Mouse (Mus musculus) lung, embryonic 15.5 days (tissue): ENCODE results near the gene Gm8947. TPM values are rescaled to one million over a fixed set of nuclear protein-coding genes. Genes with fewer than 3 reads are reported as not detected.
"Not testable (repeated sequence)": the region's sequence is repeated elsewhere in the genome, so short reads cannot be mapped to it uniquely, and the experiment has no call there.

Experiments used
- ATAC-seq: fragments of 200-750 bp; cut with Nextera tagmentation; 2 replicates; pipeline ENCODE4 v1.8.0; 2017; ENCODE audit warnings: moderate number of reproducible peaks, borderline replicate concordance; ENCODE audit not compliant: low FRiP score, low TSS enrichment; ENCODE audit errors: extremely low read depth
- H3K27ac ChIP-seq: fragments of 300-500 bp; sonication (generic); 2 replicates; pipeline ENCODE4 v1.5.1; 2015; ENCODE audit warnings: moderate library complexity, mild to moderate bottlenecking, inconsistent platforms
- H3K27me3 ChIP-seq: fragments of 300-500 bp; sonication (generic); 2 replicates; pipeline ENCODE4 v1.6.1; 2015; ENCODE audit warnings: inconsistent platforms
- H3K36me3 ChIP-seq: fragments of 300-500 bp; sonication (generic); 2 replicates; pipeline ENCODE4 v1.6.1; 2015; ENCODE audit warnings: inconsistent platforms
- H3K4me1 ChIP-seq: fragments of 300-500 bp; sonication (generic); 2 replicates; pipeline ENCODE4 v1.6.1; 2015; ENCODE audit warnings: inconsistent platforms
- H3K4me2 ChIP-seq: fragments of 300-500 bp; sonication (generic); 2 replicates; pipeline ENCODE4 v1.6.1; 2015; ENCODE audit warnings: inconsistent platforms, mild to moderate bottlenecking, moderate library complexity
- H3K4me3 ChIP-seq: fragments of 300-500 bp; sonication (generic); 2 replicates; pipeline ENCODE4 v1.5.1; 2015; ENCODE audit warnings: mild to moderate bottlenecking, inconsistent platforms
- H3K9ac ChIP-seq: fragments of 300-500 bp; sonication (generic); 2 replicates; pipeline ENCODE4 v1.6.1; 2015; ENCODE audit warnings: inconsistent platforms
- H3K9me3 ChIP-seq: fragments of 300-500 bp; sonication (generic); 2 replicates; pipeline ENCODE4 v1.6.1; 2016; ENCODE audit warnings: inconsistent platforms
- WGBS: fragments of 180-500 bp; shearing (Covaris S2); methylation state at CpG from one replicate; pipeline ENCODE4 v1.1.7; 2015; 5-methylcytosine and 5-hydroxymethylcytosine counted together
- polyA plus RNA-seq: library from polyadenylated mRNA; unstranded; fragments of >200 nt; fragmentation: Nextera tagmentation; extraction: Ambion mirVana; gene quantifications from 2 replicates; pipeline ENCODE4 v1.2.1, GENCODE M21; 2015

Gene Gm8947
- 0.09 TPM in 1 of 2 replicates, not detected in the other for polyA plus RNA-seq

DNA sequence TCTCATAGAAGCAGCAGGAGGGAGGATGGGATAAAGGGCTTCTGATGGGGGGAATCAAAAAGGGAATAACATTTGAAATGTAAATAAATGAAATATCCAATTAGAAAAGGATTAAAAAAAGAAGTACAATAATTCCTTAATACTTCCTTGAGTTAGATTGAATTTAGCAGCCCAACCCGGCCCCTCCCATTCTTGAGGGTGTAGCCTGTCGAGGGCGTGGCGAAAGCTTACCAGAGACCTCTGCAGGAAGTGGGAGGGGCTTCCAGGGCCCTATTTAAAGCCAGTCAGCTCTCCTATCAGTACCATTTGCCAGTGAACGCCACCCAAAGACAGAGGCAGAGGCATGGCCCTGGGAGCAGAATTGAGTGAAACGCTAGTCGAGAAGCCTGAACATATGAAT lies at the start of gene Gm8947:
Gm8947 (plus strand) TSS at position 302 of the 400 bp plus-strand sequence.
- H3K4me3 ChIP-seq, H3K4me1 ChIP-seq, H3K9ac ChIP-seq, ATAC-seq, H3K36me3 ChIP-seq, H3K9me3 ChIP-seq, H3K4me2 ChIP-seq, H3K27ac ChIP-seq, H3K27me3 ChIP-seq: not testable (repeated sequence)
- WGBS, result 80% methylated on average over 1 of the region's 7 CpGs

DNA sequence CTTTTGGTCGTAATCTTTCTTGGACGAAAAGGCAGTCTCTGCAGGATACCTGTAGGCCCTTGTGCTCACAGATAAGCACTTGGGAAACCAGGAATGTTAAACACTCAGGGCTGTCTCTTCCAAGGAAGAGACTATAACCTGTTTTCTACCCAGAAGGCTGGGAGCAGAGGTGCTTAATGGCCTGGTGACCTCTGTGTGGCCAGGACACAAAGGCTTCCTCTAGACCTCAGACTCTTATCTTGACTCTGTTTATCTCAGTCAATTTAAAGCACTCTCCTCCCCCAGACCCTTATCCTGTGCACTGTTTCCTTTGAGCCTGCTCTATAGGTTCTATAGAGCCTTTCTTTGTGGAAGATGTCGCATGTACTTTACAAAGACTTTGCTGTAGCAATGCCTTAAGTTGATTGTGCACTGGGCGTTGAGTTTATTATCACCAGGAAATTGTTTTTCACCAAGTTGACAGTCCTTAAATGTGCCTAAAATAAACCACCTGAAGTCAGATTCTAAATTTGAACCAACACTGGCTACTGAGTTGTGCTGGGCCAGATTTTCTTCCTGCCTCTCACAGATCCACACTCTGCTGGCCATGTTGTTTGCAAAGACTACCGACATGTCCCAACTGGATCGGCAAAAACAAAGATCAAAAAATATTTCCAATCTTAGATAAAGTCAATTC lies 47.6 kb upstream of the Gm8947 start:
- no peaks in the 10 kb centered on the region for H3K9me3 ChIP-seq
- no peak overlapping the region for H3K9ac ChIP-seq
- peaks cover 3% of the 10 kb centered on the region; the same call in 1 of the 2 replicates for H3K4me1 ChIP-seq
- no peak overlapping the region for H3K4me2 ChIP-seq
- no peak for ATAC-seq
- H3K4me3 ChIP-seq, result no peak overlapping the region
- WGBS, result 30% methylated on average over 6 of the region's 6 CpGs
- H3K27me3 ChIP-seq, result no peaks in the 10 kb centered on the region
- H3K36me3 ChIP-seq, result no peaks in the 10 kb centered on the region
- H3K27ac ChIP-seq, result no peak overlapping the region

DNA sequence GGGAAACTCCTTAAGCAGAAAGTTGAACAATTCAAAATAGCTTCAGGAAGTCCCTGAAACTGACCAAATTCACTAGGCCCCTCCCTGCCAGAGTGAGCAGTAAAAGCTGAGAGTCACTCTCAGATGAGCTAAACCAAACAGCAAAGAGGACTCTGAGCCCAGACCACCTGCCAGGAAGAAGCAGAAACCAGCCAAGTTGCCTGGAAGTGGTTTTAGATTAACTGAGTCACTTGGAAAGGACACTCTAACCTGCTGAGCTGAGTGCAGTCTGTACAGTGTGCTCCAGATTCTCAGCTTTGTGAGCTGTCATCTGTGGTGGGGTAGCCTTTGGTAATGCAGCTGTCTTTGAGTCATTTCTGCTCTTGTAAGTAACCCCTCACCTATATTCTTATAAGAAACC lies 44.4 kb upstream of the Gm8947 start:
- no peaks in the 10 kb centered on the region for H3K36me3 ChIP-seq
- H3K27ac ChIP-seq, result no peak overlapping the region
- no peak overlapping the region for H3K4me3 ChIP-seq
- no peaks in the 10 kb centered on the region for H3K27me3 ChIP-seq
- no peak overlapping the region for H3K9ac ChIP-seq
- H3K9me3 ChIP-seq, result no peaks in the 10 kb centered on the region
- H3K4me1 ChIP-seq, result peaks cover 3% of the 10 kb centered on the region; the same call in 1 of the 2 replicates
- no peak for ATAC-seq
- H3K4me2 ChIP-seq, result no peak overlapping the region

DNA sequence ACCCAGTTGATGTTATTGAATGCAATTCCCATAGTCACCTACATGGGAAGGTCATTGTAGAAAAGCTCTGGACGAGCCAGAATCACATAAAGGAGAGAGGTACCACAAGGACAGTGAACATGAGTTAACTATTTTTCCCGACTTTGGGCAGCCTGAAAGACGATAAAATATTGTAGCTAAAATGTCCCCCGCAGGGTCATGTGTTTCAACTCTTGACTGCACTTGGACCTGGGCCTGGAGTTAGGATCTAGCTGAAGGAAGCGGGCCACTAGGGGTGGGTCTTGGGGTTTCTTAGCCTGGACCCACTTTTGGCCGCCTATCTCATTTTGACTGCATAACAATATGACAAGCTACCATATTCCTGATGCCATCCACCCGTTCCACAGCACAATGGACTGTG lies 42.0 kb upstream of the Gm8947 start:
- no peak overlapping the region for H3K9ac ChIP-seq
- WGBS, result 89% methylated on average over 7 of the region's 7 CpGs
- no peaks in the 10 kb centered on the region for H3K4me1 ChIP-seq

DNA sequence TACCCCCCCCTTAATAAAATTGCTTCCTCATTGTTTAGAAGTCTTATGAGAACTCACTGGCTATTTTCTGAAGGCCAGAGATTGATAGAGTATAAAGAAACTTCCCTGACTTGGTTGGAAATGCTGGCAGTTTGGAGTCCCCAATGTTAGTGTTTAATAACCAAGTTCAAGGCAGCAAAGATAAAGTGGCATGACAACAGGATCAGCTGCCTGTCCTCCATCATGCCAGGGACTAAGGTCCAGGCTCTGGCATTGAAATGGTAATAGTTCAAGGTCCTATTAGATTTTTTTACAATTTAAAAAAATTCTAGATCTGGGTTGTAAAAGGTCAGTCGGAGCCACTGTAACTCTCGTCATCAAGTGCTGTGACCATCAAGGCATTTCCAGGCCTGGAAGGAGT lies 41.1 kb upstream of the Gm8947 start:
- no peak overlapping the region for H3K9ac ChIP-seq
- no peak overlapping the region for H3K4me2 ChIP-seq
- H3K9me3 ChIP-seq, result no peaks in the 10 kb centered on the region
- H3K4me3 ChIP-seq, result no peak overlapping the region
- no peaks in the 10 kb centered on the region for H3K36me3 ChIP-seq
- no peaks in the 10 kb centered on the region for H3K4me1 ChIP-seq
- 76% methylated on average over 2 of the region's 2 CpGs for WGBS
- H3K27me3 ChIP-seq, result no peaks in the 10 kb centered on the region
- no peak overlapping the region for H3K27ac ChIP-seq
- ATAC-seq, result no peak

More for the DNA sequence above, 42.0 kb upstream of the Gm8947 start:
- no peaks in the 10 kb centered on the region for H3K36me3 ChIP-seq
- no peak overlapping the region for H3K4me3 ChIP-seq
- no peak overlapping the region for H3K4me2 ChIP-seq
- H3K27me3 ChIP-seq, result no peaks in the 10 kb centered on the region
- no peak for ATAC-seq
- H3K9me3 ChIP-seq, result no peaks in the 10 kb centered on the region
- no peak overlapping the region for H3K27ac ChIP-seq

DNA sequence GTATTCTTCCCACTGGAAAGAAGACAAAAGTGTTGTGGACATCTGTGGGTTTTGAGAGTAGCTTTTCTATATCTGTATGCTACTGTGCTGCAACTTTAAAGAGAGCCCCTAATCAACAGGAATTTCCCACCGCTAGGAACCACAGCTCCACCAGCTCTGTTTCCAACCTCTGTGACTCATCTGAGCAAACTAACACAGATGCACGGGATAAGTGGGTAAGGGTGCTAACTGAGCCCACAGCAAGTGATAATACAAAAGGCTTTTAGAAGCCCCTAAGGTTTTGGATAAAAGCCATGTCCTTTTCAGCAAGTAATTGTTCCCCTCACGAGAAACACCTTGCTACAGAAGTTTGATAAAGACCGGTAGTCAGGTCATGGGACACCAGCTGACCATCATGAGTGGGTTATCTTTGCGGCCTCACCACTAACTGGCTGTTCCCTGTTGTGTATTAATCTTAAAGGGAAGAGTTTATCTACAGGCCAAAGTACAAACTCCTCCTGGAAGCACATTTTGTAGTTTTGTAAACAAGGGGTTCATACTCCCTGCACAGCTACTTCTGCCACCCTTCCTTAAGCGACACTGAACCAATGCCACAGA lies 39.0 kb upstream of the Gm8947 start:
- H3K27me3 ChIP-seq, result no peaks in the 10 kb centered on the region
- no peak overlapping the region for H3K4me2 ChIP-seq
- H3K36me3 ChIP-seq, result no peaks in the 10 kb centered on the region
- no peak overlapping the region for H3K9ac ChIP-seq
- H3K4me1 ChIP-seq, result no peaks in the 10 kb centered on the region
- no peak for ATAC-seq
- no peak overlapping the region for H3K27ac ChIP-seq
- H3K9me3 ChIP-seq, result no peaks in the 10 kb centered on the region
- 76% methylated on average over 6 of the region's 6 CpGs for WGBS
- H3K4me3 ChIP-seq, result no peak overlapping the region

DNA sequence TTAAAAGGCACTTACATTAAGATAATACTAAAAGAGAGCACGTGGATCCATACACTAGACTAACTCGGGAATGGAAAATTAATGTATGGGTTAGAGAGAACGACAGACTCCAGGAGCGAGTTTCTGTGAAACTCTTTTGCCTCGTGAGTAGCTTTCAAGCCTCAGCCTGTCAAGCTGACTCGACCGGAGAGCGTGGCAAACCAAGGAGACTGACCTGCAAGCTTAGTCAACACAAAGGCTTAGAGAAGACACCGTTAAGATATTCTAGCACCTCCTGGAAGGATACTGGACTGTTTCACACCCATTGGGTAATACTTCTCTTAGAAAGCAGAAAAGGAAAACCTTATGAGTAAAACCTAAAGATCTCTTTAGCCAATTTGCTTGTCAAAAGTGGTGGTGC lies 38.0 kb upstream of the Gm8947 start:
- not testable (repeated sequence) for H3K27me3 ChIP-seq, H3K9me3 ChIP-seq, H3K36me3 ChIP-seq, H3K4me2 ChIP-seq, H3K9ac ChIP-seq, H3K4me1 ChIP-seq, H3K27ac ChIP-seq, H3K4me3 ChIP-seq, ATAC-seq
- WGBS, result 86% methylated on average over 9 of the region's 9 CpGs

DNA sequence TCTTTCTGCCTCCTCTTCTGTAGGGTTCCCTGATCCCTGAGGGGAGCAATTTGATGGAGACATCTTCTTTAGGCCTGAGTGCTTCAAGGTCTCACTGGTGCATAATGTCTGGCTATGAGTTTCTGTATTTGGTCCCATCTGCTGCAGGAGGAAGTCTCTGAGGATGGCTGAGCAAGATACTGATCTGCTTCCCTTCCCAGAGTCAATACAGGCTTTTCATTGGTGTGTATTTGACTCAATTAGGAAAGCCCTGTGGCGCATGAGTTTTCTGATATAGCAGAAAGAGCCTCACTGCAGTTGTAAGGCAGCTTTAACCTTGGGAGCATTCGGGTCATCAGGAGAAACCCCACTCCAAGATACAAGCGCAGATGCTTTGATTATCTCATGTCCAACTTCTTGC lies 36.0 kb upstream of the Gm8947 start:
- Histone ChIP-seq H3K4me1 (no peaks in the 10 kb centered on the region), H3K9ac (no peak overlapping the region), H3K36me3 (no peaks in the 10 kb centered on the region), H3K27me3 (no peaks in the 10 kb centered on the region), H3K4me2 (no peak overlapping the region), H3K4me3 (no peak overlapping the region), H3K9me3 (no peaks in the 10 kb centered on the region), H3K27ac (no peak overlapping the region)
- 83% methylated on average over 3 of the region's 3 CpGs for WGBS
- ATAC-seq, result no peak

DNA sequence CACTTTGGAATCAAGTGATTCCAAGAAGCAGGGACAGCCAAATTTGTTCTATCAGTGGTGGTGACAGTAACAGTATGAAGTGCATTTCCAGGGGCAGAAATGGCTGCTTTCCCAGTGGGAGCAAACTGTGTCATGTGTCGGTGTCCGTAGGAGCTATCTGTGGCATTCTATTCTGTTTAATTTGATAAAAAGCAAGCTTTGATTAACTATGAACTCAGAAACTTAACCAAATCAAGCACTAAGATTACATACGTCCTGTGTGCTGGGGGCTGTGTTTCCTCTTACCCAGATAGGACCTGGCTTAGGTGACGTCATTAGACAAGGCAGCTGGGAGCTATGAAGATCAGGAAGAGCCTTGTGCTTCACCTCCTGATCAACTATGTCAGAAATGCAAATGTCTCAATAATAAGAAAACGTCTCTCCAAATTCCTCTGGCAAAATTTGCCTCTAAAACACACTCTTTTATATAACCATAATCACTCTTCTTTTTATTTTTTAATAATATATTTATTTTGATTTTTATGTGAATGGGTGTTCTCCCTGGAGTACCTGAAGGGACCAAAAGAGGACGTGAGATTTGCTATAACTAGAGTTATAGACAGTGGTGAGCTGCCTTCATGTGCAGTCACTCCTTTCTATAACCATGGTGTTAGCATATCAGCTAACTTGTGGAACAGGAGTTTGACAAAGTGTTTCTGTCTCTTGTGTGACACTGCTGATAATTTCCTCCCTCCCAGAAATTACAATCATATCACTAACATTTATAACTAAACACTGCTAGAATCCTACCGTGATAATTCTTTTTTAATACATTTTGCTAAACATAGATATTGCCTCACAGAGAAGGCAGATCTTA lies 35.2 kb upstream of the Gm8947 start:
- no peaks in the 10 kb centered on the region for H3K4me1 ChIP-seq
- H3K9ac ChIP-seq, result no peak overlapping the region
- no peak for ATAC-seq
- no peak overlapping the region for H3K27ac ChIP-seq
- 56% methylated on average over 7 of the region's 7 CpGs for WGBS
- no peaks in the 10 kb centered on the region for H3K9me3 ChIP-seq
- no peaks in the 10 kb centered on the region for H3K36me3 ChIP-seq
- H3K4me3 ChIP-seq, result no peak overlapping the region
- no peaks in the 10 kb centered on the region for H3K27me3 ChIP-seq
- H3K4me2 ChIP-seq, result no peak overlapping the region

DNA sequence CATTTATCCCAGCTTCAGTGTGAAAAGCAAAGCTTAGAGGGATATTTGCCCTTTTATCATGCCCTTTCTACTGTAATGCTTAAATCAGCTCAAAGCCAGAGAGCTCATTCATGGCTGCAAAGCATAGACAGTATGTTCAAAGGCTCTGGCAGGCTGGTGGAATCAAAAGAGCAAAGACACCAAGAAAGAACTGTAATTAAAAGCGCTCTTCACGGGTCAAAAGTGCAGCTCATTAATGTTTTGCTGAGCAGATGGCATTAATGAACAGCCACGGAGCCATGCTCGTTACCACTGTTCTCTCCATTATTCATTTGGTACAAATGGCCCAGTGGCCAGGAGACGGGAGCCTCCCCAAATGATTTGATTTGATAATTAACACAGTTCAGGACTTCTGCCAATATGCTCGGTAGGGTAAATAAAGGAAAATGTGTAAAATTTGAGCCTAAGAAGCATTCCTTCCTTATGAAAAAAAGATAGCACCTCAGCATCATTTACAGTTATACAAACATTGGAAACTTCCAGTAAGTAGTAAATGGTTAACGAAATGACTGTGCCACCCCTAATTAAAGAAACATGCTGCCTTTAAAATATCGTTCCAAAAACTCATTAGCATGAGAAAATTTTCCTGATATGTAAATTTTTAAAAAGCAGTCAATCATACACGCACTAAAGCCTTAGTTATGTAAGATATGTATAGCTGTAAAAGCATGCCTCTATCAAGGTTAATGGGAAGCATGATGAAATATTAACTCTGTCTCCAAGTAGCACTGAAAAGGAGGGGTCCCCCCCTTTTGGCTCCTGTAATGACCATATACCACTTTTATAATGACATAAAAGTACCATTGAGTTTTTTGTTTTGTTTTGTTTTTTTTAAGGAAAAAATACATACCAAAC lies 34.0 kb upstream of the Gm8947 start:
- H3K27me3 ChIP-seq, result no peaks in the 10 kb centered on the region
- ATAC-seq, result no peak
- no peaks in the 10 kb centered on the region for H3K9me3 ChIP-seq
- H3K36me3 ChIP-seq, result no peaks in the 10 kb centered on the region
- H3K9ac ChIP-seq, result no peak overlapping the region
- no peak overlapping the region for H3K27ac ChIP-seq
- H3K4me3 ChIP-seq, result no peak overlapping the region
- WGBS, result 77% methylated on average over 9 of the region's 9 CpGs
- H3K4me2 ChIP-seq, result no peak overlapping the region
- H3K4me1 ChIP-seq, result no peaks in the 10 kb centered on the region

DNA sequence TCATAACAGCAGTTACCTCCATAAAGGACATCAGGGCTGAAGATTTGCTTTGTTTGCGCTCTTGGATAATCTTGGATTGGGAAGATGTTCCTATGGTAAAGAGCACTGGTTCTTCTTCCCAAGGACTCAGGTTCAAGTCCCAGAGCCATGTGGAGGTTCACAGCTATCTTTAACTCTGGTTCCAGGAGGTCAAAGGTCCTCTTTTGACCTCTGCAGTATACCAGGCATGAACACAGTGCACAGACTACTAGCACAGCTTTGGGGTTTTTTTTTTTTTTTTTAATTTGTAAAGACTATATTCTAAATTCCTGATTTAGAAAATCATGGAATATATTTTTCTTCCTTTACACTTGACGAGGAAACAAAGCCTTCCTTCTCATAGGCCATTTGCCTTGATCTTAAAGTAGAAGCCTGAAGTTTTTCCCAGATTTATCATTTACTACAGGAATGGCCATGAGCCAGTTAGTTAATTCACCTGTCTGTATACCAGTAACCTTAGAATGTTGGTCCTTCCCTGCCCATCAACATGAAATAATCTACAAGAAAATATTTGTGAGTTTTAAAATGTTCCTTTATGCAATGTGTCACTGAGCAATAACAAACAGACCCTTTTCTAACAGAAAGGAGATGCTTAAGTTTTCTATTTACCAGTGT lies 33.2 kb upstream of the Gm8947 start:
- no peak overlapping the region for H3K27ac ChIP-seq
- H3K4me3 ChIP-seq, result no peak overlapping the region
- no peak for ATAC-seq
- no peak overlapping the region for H3K4me2 ChIP-seq
- H3K9ac ChIP-seq, result no peak overlapping the region
- no peaks in the 10 kb centered on the region for H3K9me3 ChIP-seq
- H3K27me3 ChIP-seq, result no peaks in the 10 kb centered on the region
- H3K4me1 ChIP-seq, result no peaks in the 10 kb centered on the region
- H3K36me3 ChIP-seq, result no peaks in the 10 kb centered on the region
- WGBS, result 85% methylated on average over 2 of the region's 2 CpGs
